Mouse (Mus musculus) embryonic fibroblast, embryonic 13.5 days (primary cell): Measurements from ENCODE around the gene Pla2g2f.

Experiments
- CTCF ChIP-seq: IDR thresholded peaks from 2 replicates; pipeline ENCODE4 v1.5.1; 2011; ENCODE audit warnings: mild to moderate bottlenecking, control low read depth, low read length, moderate library complexity, borderline replicate concordance; ENCODE audit not compliant: insufficient read depth
- POLR2A ChIP-seq: IDR thresholded peaks from 2 replicates; pipeline ENCODE4 v1.6.1; 2011; ENCODE audit warnings: low read depth, mild to moderate bottlenecking, control low read depth, low read length, moderate library complexity

DNA sequence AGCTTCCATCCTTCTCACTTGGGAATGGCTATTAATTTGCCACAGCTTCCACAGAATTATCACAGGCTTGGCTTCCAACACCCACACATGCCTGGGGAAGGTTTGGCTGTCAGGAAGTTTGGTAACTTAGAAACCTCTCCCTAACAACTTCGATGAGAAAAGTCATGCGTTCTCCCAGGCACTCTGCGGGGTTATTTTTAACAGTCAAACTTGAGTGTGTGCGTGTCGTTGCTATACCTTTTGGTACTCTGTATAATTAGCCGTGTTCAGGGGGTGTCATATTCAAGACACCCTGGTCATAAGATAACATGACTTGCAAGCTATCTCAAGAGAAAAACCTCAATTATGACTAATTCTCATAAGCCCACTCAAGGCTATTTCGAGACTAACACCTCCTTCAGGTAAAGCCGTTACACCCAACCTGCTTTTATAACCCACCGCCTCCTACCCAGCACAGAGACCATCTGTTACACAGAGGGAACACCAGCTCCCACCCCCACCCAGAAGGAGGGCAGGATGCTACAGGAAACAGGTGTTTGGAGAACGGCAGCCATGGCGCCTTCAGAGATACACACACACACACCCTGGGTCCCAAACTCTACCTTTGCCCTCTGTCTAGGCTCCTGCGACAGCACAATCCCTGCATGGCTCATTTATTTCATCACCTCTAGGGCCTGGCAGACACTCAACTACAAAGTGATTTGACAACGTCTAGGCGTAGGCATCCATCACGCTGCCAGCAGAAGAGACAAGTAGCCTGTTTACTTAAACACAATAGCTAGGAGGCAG, 33.7 kb downstream of the Pla2g2f start:
- no peak for TF ChIP-seq POLR2A
- TF ChIP-seq CTCF = no peak
